Mouse (Mus musculus) retina, postnatal 1 day (tissue): ENCODE measurements around the gene Tmcc3.
"Not testable (repeated sequence)": the region's sequence is repeated elsewhere in the genome, so short reads cannot be mapped to it uniquely, and the experiment has no call there.

ENCODE experiments used
- DNase-seq: peaks from one replicate; pipeline ENCODE4 v3.0.0-alpha.2; 2012

The Tmcc3 gene

GRCm38 (mm10) chr10:94595705-94596104 is 284.0 kb downstream of the Tmcc3 start:
- DNase-seq, result no peak

DNA sequence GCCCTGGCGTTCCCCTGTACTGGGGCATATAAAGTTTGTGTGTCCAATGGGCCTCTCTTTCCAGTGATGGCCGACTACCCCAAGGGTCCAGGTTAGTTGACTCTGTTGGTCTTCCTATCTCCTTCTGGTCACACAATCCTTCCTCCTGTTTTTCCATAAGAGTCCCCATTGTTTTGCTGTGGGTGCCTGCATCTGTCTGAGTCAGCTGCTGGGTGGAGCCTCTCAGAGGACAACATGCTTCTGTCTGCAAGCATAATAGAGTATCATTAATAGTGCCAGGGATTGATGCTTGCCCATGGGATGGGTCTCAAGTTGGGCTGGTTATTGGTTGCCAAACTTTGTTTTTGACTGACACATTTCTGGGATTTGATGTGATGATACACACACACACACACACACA is 288.1 kb downstream of the Tmcc3 start:
- DNase-seq, result not testable (repeated sequence)

DNA sequence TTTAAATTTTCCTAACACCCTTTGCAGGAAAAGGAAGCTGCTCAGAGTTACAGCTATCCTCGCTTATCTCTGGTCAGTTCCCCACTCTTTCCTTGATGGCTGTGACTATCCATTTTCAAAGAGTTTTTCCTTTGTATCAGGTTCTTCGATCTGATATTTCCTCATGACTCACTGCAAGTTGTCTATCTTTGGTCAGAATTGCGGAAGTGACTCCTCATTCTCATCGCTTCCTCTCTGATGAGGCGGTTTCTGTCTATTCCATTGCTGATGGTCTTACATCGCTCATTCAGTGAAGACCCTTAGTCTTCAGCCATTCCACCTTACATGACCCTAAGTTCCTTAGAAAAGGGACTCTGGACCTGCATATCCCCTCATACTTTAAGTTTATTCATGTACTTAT is 289.3 kb downstream of the Tmcc3 start:
- DNase-seq, result no peak

- no peak for DNase-seq
Measured at GRCm38 (mm10) chr10:94605491-94605890, 293.7 kb downstream of the Tmcc3 start.

DNA sequence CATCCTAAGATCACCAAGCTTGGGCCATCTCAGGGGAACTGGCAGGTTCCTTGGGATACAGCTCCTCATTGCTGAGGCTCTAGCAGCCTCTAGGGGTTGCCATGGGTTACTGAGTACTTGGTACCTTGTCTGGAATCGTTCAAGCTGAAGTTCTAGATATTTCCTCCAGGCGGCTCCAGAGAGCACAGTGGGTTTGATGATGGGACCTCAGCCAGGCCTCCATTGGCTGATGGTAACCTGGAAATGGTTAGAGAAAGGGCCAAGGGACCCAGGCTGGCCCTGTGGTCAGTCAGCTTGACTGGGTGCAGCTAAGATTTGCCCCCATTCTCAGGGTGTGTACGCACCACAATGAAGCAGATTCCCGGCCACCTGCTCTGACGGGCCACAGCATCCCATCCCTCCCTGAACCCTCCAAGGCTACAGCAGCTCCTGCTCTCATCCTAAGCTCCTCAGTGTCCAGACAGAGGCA is 297.6 kb downstream of the Tmcc3 start:
- peak; percentile 89 for DNase-seq

GRCm38 (mm10) chr10:94611228-94611968 is 299.6 kb downstream of the Tmcc3 start:
- no peak for DNase-seq

DNA sequence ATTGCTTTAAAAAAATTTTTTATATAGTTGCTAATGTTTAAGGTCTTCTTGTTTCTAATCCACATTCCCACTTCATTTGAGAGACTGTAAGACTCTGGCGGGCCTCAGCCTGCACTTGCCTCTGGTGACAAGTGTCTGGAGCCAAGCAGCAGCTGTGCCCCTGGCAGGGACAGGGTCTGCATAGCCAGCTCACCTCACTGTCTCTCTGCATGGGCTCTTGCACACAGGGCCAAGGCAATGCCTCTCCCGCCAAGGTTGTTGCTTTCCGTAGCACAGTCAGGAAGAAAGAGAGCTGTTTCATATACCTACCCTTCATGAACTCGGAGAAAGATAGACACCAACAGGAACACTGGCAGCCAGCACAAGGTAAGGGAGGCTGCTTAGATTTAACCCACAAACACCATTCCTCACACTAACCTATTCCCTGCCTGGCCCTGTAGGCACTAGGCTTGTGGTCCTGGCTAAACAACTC is 300.3 kb downstream of the Tmcc3 start:
- no peak for DNase-seq

DNA sequence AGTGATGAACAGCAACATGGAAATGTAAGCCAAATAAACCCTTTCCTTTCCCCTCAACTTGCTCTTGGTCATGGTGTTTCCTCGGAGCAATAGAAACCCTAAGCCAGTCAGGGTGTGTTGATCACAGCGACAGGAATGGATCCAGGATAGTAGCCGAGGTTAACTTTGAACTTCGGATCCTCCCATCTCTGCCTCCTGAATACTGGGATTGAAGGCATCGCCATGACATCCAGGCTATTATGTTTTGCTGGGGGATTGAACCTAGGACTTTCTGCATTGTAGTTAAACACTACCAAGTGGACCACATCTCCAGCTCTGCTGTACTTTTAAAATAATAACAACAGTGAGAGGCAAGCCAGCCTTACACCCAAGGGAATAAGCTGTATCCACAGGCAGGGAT is 307.8 kb downstream of the Tmcc3 start:
- no peak for DNase-seq

DNA sequence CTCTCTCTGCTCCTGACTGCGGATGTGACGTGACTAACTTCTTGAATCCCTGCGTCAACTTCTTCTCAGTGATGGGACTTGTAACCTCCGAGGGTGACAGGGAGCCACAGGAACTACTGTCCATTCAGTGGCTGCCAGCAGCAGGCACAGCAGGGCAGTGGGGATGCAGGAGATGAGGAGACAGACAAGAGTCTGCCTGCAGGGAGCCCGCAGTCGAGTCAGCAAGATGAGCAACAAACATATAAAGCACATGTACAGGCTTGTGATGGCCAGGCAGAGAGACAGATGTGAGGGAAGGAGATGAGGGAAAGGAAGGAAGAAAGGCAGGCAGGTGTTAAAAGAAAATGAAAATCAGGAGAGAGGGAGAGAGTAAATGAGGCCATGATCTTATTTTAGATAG is 308.8 kb downstream of the Tmcc3 start:
- DNase-seq, result no peak

DNA sequence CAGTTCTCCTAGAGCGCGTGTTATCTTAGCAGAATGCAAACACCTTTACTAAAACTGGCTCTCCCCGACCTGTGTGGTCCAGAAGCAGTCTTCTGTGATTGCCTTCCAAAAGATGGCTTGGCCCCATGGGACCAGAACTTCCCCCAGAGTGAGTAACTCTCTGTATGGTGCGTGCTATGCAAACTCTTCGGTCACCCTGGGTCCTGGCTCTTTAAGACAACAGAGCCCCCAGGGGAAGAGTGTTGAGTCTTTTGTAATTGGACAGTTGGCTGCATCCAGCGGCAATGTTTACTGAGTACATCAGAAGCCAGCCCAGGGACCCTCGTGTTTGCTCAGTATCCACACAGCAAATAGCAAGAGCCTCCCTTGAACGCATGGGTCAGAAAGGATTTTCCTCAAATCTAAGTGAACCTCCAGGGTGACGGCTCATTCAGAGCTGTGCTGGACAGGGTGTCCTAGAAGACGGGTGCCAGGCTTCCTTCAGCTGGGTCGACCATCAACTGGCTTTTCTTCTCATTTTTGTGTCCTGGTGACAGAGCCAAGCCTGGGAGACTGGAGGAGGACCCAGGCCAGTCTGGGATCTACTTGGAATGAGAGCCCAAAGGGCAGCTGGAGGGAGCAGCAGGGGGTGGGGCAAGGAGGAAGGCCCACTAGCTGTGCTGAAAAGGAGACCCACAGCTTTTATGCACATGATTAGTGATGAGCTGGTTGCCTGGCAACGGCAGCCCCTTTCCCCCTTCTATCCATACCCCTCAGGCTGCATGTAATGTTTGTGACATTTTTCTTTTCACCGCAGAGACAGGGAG is 309.9 kb downstream of the Tmcc3 start:
- DNase-seq, result peak; percentile 91

GRCm38 (mm10) chr10:94622281-94622680 is 310.5 kb downstream of the Tmcc3 start:
- no peak for DNase-seq

DNA sequence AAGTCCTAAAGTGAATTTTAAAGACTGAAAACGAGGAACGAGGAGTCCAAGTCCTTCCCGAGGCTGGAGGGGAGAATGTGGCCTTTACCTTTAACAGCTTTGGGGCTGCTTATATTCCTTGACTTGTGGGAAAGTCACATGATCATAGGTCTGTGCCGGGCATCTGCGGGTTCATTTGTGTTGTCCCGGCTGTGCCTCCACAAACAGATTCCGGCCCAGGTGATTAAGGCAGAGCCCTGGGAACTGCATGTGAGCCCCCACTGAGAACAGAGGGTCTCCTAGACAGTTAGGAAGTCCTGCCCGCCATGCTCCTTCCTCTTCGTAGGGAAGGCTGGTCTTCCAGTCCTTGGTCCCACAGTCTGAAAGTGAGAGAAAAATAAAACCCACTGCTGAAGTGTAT is 311.1 kb downstream of the Tmcc3 start:
- DNase-seq, result peak; percentile 25

DNA sequence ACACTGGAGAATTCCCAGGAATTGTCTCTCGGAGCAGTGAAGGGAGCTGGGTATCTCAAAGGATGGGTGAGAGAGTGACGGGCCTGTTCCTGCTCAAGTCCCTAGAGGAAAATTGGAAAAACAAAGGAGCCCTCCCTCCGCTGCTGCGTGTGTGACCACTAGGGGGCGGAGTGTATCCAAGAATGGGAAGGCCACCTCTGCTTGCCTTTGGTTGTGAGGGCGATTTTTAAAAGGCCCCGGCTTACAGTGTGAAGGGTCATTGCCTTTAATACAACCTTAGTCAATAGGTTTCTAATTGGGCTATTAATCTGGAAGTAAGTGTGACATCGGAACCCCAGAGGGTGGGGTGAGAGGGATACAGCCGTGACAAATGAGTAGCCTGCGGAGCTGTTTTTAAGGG is 311.9 kb downstream of the Tmcc3 start:
- peak; percentile 92 for DNase-seq

DNA sequence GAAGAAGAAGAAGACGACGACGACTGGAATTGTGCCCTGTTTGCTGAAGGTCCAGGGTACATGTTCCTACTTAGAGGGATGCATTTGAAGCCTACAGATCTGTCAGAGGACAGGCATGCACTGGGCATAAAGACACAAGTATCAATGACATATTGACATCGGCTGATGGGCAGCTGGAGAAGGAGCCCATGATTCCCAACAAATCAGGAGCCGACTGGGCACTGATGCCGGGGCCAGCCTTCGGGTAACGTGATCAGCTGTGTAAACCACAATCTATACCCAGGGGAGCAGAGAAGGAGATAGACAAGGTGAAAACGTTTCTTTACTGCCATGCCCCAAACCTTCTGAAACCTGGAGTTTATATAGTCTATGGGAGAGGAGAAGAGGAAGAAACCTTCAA is 313.3 kb downstream of the Tmcc3 start:
- DNase-seq, result no peak

DNA sequence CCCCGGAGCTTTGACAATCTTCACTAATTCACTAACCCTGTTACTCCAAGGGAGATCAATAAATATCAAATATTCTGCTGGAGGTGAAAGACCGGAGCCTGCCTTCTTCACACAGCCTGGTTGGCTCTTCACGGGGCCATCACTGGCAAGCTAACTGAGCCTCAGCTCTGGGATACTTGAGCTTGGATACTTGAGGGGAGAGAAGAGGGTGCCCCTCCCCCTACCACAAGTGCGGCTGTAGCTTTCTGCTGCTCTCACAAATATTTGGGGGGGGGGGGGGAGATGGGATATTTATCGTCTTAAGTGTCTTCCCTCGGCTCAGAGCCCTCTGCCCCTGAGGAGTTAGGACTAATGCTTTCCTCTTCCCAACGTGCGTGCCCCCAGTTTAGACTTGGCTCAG is 313.9 kb downstream of the Tmcc3 start:
- no peak for DNase-seq

DNA sequence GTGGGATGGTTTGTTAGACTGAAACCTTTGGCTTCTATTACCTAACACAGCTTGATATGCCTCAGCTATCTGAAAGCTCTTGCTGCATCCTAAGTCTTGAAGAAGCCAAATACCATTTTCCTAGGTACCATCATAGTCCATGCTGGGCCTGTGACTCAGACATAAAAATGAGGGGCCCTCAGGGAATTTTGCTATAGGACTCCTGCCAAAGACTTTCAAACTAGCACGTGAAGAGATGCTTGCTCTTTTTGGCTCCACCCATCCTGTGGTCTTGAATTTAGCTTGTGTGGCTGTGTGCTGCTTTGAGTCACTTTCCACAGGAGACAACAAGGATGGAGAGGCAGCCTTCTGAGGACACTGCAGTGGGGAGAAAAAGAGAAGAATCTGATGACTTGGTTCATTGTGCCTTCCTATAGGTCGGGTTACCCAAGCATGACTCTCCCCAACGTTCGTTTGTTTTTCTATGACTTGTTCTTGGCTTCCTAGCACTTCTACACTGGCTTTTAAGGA is 319.1 kb downstream of the Tmcc3 start:
- no peak for DNase-seq

DNA sequence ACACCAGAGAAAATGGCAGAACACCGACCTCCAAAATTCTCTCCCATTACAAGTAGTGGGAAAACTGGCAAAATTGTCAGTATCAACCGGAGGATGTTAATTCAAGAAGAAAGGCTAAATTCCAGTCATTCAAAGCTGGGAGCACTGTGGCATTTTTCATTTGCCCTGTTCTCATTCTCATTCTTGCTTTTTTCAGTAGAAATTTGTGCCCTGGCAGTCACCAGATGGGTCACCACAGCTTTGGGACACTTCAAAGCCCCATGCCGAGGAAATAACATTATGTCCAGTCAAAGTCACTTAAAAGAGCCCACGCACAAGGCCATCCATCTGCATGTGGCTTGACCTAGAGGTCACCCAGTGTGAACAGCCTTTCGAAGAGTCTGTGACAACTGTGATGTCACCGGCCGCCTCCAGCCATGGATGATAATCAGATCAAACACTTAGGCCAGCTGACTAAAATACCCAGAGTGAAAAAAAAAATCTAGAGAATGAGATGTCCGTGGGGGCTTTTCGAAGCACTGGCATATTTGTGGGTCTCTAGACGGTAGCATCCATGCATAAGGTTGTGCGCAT is 319.9 kb downstream of the Tmcc3 start:
- DNase-seq, result peak; percentile 60

- no peak for DNase-seq
Measured at GRCm38 (mm10) chr10:94632245-94632644, 320.5 kb downstream of the Tmcc3 start.

- DNase-seq, result no peak
Measured at GRCm38 (mm10) chr10:94638599-94638998, 326.9 kb downstream of the Tmcc3 start.

DNA sequence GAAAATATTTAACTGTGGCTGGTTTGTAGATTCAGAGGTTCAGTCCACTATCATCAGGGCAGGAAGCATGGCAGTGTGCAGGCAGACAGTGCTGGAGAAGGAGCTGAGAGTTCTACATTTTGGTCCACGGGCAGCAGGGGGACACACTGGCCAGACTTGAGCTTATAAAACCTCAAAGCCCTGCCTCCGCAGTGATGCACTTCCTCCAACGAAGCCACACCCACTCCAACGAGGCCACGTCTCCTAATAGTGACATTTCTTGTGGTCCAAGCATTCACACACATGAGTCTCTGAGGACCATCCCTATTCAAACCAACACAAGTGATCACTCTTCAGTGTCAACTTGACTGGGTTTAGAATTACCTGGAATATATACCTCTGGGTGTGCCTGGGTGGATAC is 327.5 kb downstream of the Tmcc3 start:
- no peak for DNase-seq

DNA sequence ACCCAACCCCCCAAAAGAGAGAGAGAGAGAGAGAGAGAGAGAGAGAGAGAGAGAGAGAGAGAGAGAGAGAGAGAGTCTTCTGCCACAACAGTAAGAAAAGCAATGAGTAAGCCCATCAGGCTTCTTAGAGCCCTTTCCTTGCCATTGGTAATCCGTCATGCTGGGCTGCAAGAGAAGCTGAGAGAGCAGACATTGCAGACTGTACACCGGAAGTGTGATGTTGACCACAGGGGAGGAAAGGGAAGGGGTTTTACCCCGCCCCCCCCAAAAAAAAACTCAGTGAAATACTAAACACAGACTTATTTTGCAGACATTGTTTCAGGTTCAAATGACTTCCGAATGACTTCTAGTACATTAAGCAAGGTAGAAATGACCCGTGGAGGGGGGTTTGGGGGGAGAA is 328.3 kb downstream of the Tmcc3 start:
- no peak for DNase-seq
